Mouse (Mus musculus): ENCODE measurements at regions not wholly inside any gene's neighbourhood (a gene's known extent, or its start where the extent isn't known, plus 50 kb on each side); places are given as distances from the start of the nearest gene placed in this dataset.

GRCm38 (mm10) chr1:57573829-57574228 lies 166.9 kb upstream of the Tyw5 start:
- DNase-seq (ENCODE audit: low spot score in 2 of 2), result no peak

GRCm38 (mm10) chr1:57574530-57574929 lies 167.6 kb upstream of the Tyw5 start:
- DNase-seq (ENCODE audit: low spot score in 2 of 2), result no peak

GRCm38 (mm10) chr1:57576066-57576753 lies 169.3 kb upstream of the Tyw5 start:
- DNase-seq (ENCODE audit: low spot score in 2 of 2), result no peak

GRCm38 (mm10) chr1:57579086-57579485 lies 172.2 kb upstream of the Tyw5 start:
- no peak for DNase-seq (ENCODE audit: low spot score in 2 of 2)

GRCm38 (mm10) chr1:57593707-57594589 lies 180.0 kb upstream of the Spats2l start:
- DNase-seq (ENCODE audit: low spot score in 2 of 2), result no peak

- DNase-seq (ENCODE audit: low spot score in 2 of 2), result no peak
Measured at GRCm38 (mm10) chr1:57594815-57595214, 179.1 kb upstream of the Spats2l start.

GRCm38 (mm10) chr1:57600951-57601350 lies 173.0 kb upstream of the Spats2l start:
- DNase-seq (ENCODE audit: low spot score in 2 of 2), result no peak

- DNase-seq (ENCODE audit: low spot score in 2 of 2), result no peak
Measured at GRCm38 (mm10) chr1:57605525-57605924, 168.4 kb upstream of the Spats2l start.

GRCm38 (mm10) chr1:57606060-57606683 lies 167.8 kb upstream of the Spats2l start:
- DNase-seq (ENCODE audit: low spot score in 2 of 2), result no peak

GRCm38 (mm10) chr1:57607026-57607425 lies 166.9 kb upstream of the Spats2l start:
- DNase-seq (ENCODE audit: low spot score in 2 of 2), result no peak

- DNase-seq (ENCODE audit: low spot score in 2 of 2), result no peak
Measured at GRCm38 (mm10) chr1:57607626-57608422, 166.1 kb upstream of the Spats2l start.

- no peak for DNase-seq (ENCODE audit: low spot score in 2 of 2)
Measured at GRCm38 (mm10) chr1:57608423-57608679, 165.6 kb upstream of the Spats2l start.

- no peak for DNase-seq (ENCODE audit: low spot score in 2 of 2)
Measured at GRCm38 (mm10) chr1:57609307-57609706, 164.7 kb upstream of the Spats2l start.

- DNase-seq (ENCODE audit: low spot score in 2 of 2), result no peak
Measured at GRCm38 (mm10) chr1:57612171-57612570, 161.8 kb upstream of the Spats2l start.

GRCm38 (mm10) chr1:57612931-57613804 lies 160.8 kb upstream of the Spats2l start:
- DNase-seq (ENCODE audit: low spot score in 2 of 2), result no peak

GRCm38 (mm10) chr1:57615155-57615554 lies 158.8 kb upstream of the Spats2l start:
- DNase-seq (ENCODE audit: low spot score in 2 of 2), result no peak

GRCm38 (mm10) chr1:57617316-57617715 lies 156.6 kb upstream of the Spats2l start:
- no peak for DNase-seq (ENCODE audit: low spot score in 2 of 2)

GRCm38 (mm10) chr1:57622561-57622960 lies 151.4 kb upstream of the Spats2l start:
- DNase-seq (ENCODE audit: low spot score in 2 of 2), result no peak

- peak in 1 of 2 experiments; percentile 20 for DNase-seq (ENCODE audit: low spot score in 2 of 2)
Measured at GRCm38 (mm10) chr1:57633986-57634385, 140.0 kb upstream of the Spats2l start.

- DNase-seq (ENCODE audit: low spot score in 2 of 2), result no peak
Measured at GRCm38 (mm10) chr1:57642131-57642530, 131.8 kb upstream of the Spats2l start.

Measured in frontal cortex, postnatal 25 days (tissue).